Mouse (Mus musculus) neural tube, embryonic 15.5 days (tissue): ENCODE data around the gene Zfp317. TPM values are rescaled to one million over a fixed set of nuclear protein-coding genes. Genes with fewer than 3 reads are reported as not detected.
"Not testable (repeated sequence)": the region's sequence is repeated elsewhere in the genome, so short reads cannot be mapped to it uniquely, and the experiment has no call there.

Experiments
- ATAC-seq: fragments of 200-750 bp; cut with Nextera tagmentation; 2 replicates; pipeline ENCODE4 v1.8.0; 2017; ENCODE audit warnings: mild to moderate bottlenecking, moderate TSS enrichment, moderate library complexity; ENCODE audit not compliant: low FRiP score
- H3K27ac ChIP-seq: fragments of 300-500 bp; sonication (generic); replicated peaks from 2 replicates; pipeline ENCODE4 v1.5.1; 2015; ENCODE audit warnings: mild to moderate bottlenecking, inconsistent platforms
- H3K27me3 ChIP-seq: fragments of 300-500 bp; sonication (generic); replicated peaks from 2 replicates; pipeline ENCODE4 v1.6.1; 2015; ENCODE audit warnings: inconsistent platforms
- H3K36me3 ChIP-seq: fragments of 300-500 bp; sonication (generic); 2 replicates; pipeline ENCODE4 v1.6.1; 2015; ENCODE audit warnings: inconsistent platforms
- H3K4me1 ChIP-seq: fragments of 300-500 bp; sonication (generic); 2 replicates; pipeline ENCODE4 v1.6.1; 2015; ENCODE audit warnings: inconsistent platforms
- H3K4me2 ChIP-seq: fragments of 300-500 bp; sonication (generic); 2 replicates; pipeline ENCODE4 v1.6.1; 2015; ENCODE audit warnings: inconsistent platforms, mild to moderate bottlenecking, moderate library complexity
- H3K4me3 ChIP-seq: fragments of 300-500 bp; sonication (generic); replicated peaks from 2 replicates; pipeline ENCODE4 v1.5.1; 2015; ENCODE audit warnings: mild to moderate bottlenecking, inconsistent platforms
- H3K9ac ChIP-seq: fragments of 300-500 bp; sonication (generic); replicated peaks from 2 replicates; pipeline ENCODE4 v1.6.1; 2015; ENCODE audit warnings: mild to moderate bottlenecking, inconsistent platforms
- H3K9me3 ChIP-seq: fragments of 300-500 bp; sonication (generic); replicated peaks from 2 replicates; pipeline ENCODE4 v1.6.1; 2016; ENCODE audit warnings: inconsistent platforms
- WGBS: fragments of 180-500 bp; shearing (Covaris S2); methylation state at CpG from one replicate; pipeline ENCODE4 v1.1.7; 2015; ENCODE audit warnings: mixed read lengths; 5-methylcytosine and 5-hydroxymethylcytosine counted together
- polyA plus RNA-seq: library from polyadenylated mRNA; unstranded; fragments of >200 nt; fragmentation: Nextera tagmentation; extraction: Ambion mirVana; gene quantifications from 2 replicates; pipeline ENCODE4 v1.2.1, GENCODE M21; 2015

Gene Zfp317
- 27.5 and 29.2 TPM in 2 replicates for polyA plus RNA-seq

DNA sequence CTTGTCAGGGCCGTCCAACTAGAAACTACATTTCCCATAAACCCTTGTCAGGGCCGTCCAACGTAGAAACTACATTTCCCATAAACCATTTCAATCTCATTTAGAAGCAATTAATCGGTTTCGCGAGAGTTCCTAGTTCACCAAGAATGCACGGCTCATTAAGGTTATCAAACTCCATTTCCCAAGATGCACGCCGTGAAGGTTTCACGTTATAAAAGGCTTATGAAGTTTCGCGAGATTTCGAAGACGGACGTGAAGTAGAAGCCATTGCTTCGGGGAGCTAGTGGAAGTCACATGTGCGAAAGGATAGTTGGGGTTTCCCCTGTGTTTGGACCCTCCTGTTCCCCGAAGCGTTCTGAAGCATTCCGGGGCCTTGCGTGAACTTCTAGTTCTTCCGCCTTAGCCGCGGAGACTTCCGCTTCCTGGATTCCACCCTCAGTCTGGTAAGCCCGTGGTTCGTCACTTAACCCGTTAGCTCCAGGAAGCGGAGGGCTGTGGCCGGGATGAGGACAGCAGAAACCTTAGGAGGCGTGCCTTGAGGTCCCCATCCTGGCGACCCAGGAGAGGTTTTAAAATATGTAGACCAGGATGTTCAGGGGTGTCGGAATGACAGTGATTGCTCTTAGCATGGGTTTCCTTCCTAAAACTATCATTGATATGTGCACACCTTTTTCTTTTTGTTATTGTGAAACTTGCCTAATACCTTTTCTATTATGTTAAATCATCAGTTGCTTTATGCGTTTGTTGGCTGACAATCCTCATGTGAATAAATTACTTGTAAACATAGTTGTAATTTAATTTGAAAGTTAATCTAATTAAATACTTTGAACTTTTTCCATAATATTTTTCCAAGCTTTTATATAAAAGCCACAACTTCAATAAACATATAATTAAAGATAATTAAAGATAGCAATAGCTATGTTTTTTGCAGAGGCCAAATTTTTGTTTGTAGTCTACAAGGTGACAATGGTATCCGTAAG lies at the start of gene Zfp317:
Gene Zfp317, plus strand, starts transcription at position 260 of the 980 bp plus-strand sequence.
- 2% methylated on average over 35 of the region's 35 CpGs for WGBS
- Histone ChIP-seq H3K4me1 (no peaks in the 10 kb centered on the region), H3K4me3 (peak within 1 kb of the TSS; percentile 60), H3K27ac (peak within 1 kb of the TSS; percentile 82), H3K27me3 (no peaks in the 10 kb centered on the region), H3K9me3 (no peaks in the 10 kb centered on the region), H3K4me2 (peak within 1 kb of the TSS; percentile 53), H3K9ac (peak within 1 kb of the TSS; percentile 55), H3K36me3 (peaks cover 12% of the 10 kb centered on the region)
- ATAC-seq, result peak; percentile 98

DNA sequence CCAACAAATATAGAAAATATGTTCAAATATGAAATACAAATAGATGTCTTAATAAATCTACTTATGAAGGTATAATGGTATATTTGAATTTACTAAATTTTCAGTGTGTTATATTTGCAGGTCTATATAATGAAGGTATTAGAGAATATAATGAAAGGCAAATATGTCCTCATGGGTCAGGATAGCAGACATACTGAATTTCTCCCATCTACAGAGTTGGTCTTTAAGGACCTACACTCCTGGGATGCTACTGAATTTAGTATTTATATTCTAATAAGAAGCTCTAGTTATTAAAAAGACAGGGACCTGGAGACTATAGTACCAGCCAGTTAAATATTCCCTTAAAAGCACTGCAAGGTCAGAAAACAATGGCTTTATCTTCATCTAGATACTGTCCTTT lies 39.6 kb upstream of the Zfp317 start, which contains the start of gene Olfr855:
Gene Olfr855, plus strand, starts transcription at position 301 of the 400 bp plus-strand sequence.
- Histone ChIP-seq H3K4me3 (no peak within 1 kb of the TSS), H3K9ac (no peak within 1 kb of the TSS), H3K27me3 (no peaks in the 10 kb centered on the region), H3K9me3 (no peaks in the 10 kb centered on the region), H3K4me1 (no peaks in the 10 kb centered on the region), H3K4me2 (no peak within 1 kb of the TSS), H3K36me3 (no peaks in the 10 kb centered on the region), H3K27ac (no peak within 1 kb of the TSS)
- ATAC-seq, result no peak

DNA sequence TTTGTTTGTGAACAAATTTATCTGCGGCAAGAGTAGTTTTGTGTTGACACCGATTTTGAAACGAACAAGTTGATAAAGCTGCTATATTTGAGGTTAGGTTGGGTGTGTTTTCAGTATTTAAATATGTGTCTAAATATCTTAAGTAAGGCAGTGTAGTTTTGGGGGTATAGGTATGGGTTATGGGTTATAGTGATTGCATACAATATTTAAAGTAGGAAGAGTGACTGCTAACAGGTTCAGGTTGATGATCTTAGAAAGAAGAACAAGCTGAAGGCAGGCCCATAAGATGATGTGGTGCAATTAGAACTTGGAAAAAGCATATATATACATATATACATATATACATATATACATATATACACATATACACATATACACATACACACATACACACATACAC lies 605 bp upstream of the Zfp317 start:
- Histone ChIP-seq H3K27ac (no peak overlapping the region), H3K4me2 (0 out of 2 replicates have a peak overlapping the region, but pooled peaks have one; percentile 29), H3K27me3 (no peaks in the 10 kb centered on the region), H3K4me3 (peak overlapping the region; percentile 60), H3K9me3 (no peaks in the 10 kb centered on the region), H3K36me3 (peaks cover 10% of the 10 kb centered on the region), H3K9ac (no peak overlapping the region), H3K4me1 (no peaks in the 10 kb centered on the region)
- 100% methylated on average over 3 of the region's 3 CpGs for WGBS
- ATAC-seq, result peak; percentile 23

DNA sequence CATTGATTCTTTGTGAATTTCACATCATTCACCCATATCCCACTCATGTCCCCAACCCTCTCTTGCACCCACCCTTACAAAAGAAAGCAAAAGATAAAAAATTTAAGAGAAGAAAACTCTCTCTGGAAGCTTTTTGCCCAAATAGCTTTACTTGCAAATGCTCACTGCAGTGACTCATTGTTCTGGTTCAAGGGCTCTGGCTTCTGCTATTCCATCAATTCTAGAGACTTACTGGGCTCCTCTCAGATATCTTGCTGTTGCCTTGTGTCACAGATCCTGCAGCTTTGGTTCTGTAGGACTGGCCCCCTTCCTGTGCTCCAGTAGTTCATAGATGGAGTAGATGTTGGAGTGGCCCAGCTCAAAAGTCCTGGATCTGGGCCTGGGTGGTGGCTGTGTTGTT lies 7.7 kb downstream of the Zfp317 start:
- no peaks in the 10 kb centered on the region for H3K27me3 ChIP-seq
- ATAC-seq, result no peak
- H3K4me2 ChIP-seq, result no peak overlapping the region

DNA sequence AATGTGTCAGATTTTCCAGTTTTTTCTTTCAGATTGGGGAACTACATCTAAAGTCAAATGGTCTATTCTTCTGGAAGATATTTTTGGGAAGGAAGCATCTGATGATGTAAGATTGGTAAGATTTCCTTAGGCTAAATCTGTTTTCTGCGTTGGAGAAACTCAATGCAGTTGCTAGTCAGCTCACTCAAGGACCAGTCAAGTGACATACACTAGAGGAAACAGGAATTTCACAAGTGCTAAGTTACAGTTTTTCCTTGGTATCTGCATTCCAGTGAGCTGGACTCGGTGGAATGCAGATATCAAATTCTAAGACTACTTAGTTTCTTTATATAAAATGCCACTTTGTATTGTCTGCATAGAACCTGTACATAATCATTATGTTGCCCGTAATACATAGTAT lies 23.3 kb downstream of the Zfp317 start:
- Histone ChIP-seq H3K27ac (no peak overlapping the region), H3K4me2 (no peak overlapping the region), H3K9me3 (no peaks in the 10 kb centered on the region), H3K27me3 (no peaks in the 10 kb centered on the region), H3K4me3 (no peak overlapping the region), H3K9ac (no peak overlapping the region), H3K36me3 (peaks cover 75% of the 10 kb centered on the region), H3K4me1 (no peaks in the 10 kb centered on the region)
- 92% methylated on average over 3 of the region's 3 CpGs for WGBS
- ATAC-seq, result no peak

More for the DNA sequence above, 7.7 kb downstream of the Zfp317 start:
- no peaks in the 10 kb centered on the region for H3K4me1 ChIP-seq
- no peak overlapping the region for H3K9ac ChIP-seq
- no peak overlapping the region for H3K27ac ChIP-seq
- no peaks in the 10 kb centered on the region for H3K9me3 ChIP-seq
- peaks cover 29% of the 10 kb centered on the region for H3K36me3 ChIP-seq
- no peak overlapping the region for H3K4me3 ChIP-seq

DNA sequence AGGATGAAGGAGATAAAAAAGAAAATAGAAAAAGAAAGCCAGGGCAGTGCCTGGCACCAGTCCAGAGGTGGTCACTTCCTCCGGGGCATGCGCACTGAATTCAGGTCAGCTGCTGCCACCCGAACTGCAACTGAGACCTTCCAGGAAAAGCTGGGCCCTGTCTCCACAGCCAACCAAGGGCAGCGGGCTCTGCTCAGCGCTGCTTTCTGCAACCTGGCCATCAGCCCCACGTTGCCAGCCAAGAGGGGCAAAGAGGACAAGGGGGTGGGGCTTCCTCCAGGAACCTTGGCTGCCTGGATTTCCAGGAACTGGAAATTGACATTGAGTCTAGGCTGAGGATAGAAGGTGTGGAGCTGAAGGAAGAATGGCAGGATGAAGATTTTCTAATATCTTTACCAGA lies 68.4 kb downstream of the Zfp317 start:
- 87% methylated on average over 6 of the region's 6 CpGs for WGBS
- H3K4me1 ChIP-seq, result no peaks in the 10 kb centered on the region
- no peaks in the 10 kb centered on the region for H3K36me3 ChIP-seq
- ATAC-seq, result no peak
- no peak overlapping the region for H3K27ac ChIP-seq
- H3K4me3 ChIP-seq, result no peak overlapping the region
- no peaks in the 10 kb centered on the region for H3K27me3 ChIP-seq
- no peak overlapping the region for H3K9ac ChIP-seq
- H3K9me3 ChIP-seq, result peaks cover 3% of the 10 kb centered on the region
- no peak overlapping the region for H3K4me2 ChIP-seq

DNA sequence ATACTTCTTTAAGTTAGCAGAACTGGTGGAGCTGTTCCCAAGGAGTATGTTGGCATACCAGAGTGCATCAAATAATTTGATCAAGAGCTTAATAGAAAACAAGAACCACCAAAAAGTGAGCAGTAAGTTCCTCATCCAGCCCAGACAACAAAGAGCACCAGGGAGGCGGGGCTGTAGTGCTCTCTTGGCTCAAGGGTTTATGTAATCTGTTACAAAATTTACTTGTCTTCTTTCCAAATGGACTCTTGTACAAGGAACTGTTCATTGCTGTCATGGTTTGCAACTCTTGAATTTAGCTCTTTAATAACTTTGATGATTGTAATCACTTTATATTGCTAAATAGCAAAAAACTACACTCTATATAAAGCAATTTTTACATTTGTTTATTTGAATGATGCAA lies 69.5 kb downstream of the Zfp317 start:
- Histone ChIP-seq H3K9ac (no peak overlapping the region), H3K4me1 (no peaks in the 10 kb centered on the region), H3K36me3 (no peaks in the 10 kb centered on the region), H3K27me3 (no peaks in the 10 kb centered on the region), H3K4me3 (no peak overlapping the region), H3K4me2 (no peak overlapping the region), H3K27ac (no peak overlapping the region), H3K9me3 (peaks cover 3% of the 10 kb centered on the region)
- WGBS, result 88% methylated on average over 1 of the region's 1 CpGs
- ATAC-seq, result no peak

DNA sequence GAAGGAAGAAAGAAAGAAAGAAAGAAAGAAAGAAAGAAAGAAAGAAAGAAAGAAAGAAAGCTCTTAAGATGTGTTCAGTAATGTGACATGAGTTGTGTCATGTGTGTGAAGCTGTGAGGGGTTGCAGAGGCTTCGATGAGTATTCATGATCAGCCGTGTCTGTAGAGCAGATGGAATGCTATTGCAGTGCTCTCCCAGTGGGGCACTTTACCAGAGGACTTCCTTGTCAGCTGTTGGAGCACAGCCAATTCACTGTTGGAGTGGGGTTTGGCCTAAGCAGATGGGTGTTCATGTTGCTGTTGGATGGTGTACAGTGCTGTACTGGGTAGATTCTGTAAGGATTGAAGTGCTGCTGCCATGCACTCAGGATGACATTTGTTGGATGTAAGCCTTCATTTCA lies 70.5 kb downstream of the Zfp317 start:
- H3K36me3 ChIP-seq, result no peaks in the 10 kb centered on the region
- whole genome bisulfite sequencing, result 71% methylated on average over 2 of the region's 2 CpGs
- no peak overlapping the region for H3K27ac ChIP-seq
- H3K4me2 ChIP-seq, result no peak overlapping the region
- no peaks in the 10 kb centered on the region for H3K4me1 ChIP-seq
- H3K27me3 ChIP-seq, result no peaks in the 10 kb centered on the region
- ATAC-seq, result no peak
- H3K9ac ChIP-seq, result no peak overlapping the region
- peaks cover 3% of the 10 kb centered on the region for H3K9me3 ChIP-seq
- H3K4me3 ChIP-seq, result no peak overlapping the region

DNA sequence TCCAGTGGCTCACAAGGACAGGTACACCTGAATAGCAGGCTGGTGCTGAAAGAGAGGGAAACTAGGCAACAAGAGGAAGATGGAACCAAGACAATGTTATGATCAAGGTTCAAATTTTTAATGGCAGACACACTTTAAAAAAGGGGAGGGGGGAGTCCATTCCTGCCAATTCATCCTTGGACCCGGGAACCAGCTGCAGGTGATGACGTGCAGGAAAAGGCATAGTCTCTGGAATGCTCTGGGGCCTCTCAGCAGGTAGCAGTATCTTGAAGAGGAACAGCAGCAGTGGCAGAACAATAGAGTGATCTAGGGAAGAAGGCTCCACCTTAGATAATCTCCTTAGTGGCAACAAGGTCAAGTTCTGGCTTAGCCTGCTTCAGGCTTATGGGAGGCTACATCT lies 72.4 kb downstream of the Zfp317 start:
- peaks cover 11% of the 10 kb centered on the region for H3K9me3 ChIP-seq
- not testable (repeated sequence) for H3K4me2 ChIP-seq, H3K27me3 ChIP-seq, H3K36me3 ChIP-seq, H3K4me3 ChIP-seq, H3K9ac ChIP-seq, ATAC-seq, H3K4me1 ChIP-seq, H3K27ac ChIP-seq
- 69% methylated on average over 2 of the region's 2 CpGs for WGBS

DNA sequence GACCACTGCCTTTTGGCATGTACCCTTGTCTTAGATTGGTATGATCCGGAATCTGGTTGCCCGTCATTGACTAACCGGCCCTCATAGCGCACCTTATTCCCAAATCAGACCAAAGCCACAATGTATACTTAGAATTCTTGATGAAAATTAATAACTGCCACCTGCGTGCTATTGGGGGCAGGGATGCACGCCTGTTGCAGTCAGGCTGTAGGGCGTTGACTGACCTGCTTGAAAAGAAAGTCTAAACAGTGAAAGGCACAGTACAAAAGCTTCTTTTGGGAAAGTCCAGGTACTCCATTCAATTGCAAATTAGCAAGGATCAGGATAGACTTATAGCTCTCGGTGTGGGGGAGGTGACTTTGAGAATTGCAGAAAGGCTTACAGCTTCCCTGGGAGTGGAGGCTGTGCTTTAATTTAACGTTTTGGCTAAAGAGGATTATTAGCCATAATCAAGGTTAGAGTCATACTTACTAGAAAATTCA lies 73.0 kb downstream of the Zfp317 start:
- WGBS, result 74% methylated on average over 9 of the region's 9 CpGs
- not testable (repeated sequence) for ATAC-seq, H3K4me3 ChIP-seq, H3K27me3 ChIP-seq, H3K9ac ChIP-seq, H3K4me1 ChIP-seq, H3K36me3 ChIP-seq, H3K27ac ChIP-seq, H3K4me2 ChIP-seq
- peaks cover 11% of the 10 kb centered on the region for H3K9me3 ChIP-seq
